In the genomic region with DNA sequence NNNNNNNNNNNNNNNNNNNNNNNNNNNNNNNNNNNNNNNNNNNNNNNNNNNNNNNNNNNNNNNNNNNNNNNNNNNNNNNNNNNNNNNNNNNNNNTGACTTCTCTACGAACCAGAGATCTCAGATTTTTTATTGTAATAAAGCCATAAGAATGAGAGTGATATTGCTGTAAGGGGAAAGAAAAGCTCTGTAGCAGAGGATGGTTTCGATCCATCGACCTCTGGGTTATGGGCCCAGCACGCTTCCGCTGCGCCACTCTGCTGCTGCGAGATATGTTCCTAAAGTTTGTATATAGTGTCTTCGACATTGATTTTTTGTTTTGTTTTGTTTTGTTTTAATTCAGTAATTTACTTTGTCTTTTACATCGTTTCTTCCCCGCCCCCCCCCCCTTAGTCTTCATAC, we compare ENCODE assay signal across 16 mouse cellular contexts. TPM values are rescaled to one million over a fixed set of nuclear protein-coding genes. Genes with fewer than 3 reads are reported as not detected.
DNase-seq lines count a peak whose midpoint lies in the region; ATAC-seq and TF ChIP-seq lines count a peak whose summit lies in the region.
"Had no signal": no experiment of that assay in that cellular context is flagged by ENCODE, and none has a peak within 500 bp of the region (broad histone marks: within the 10 kb centered on the region; RNA-seq: fewer than 3 reads in every experiment).

No protein-coding gene starts in this region.

- H3K36me3 ChIP-seq in heart, embryonic 11.5 days (ENCODE audit: control insufficient read depth, insufficient read depth, low read length), result no peaks in the 10 kb centered on the region
- no peaks in the 10 kb centered on the region for H3K36me3 ChIP-seq in midbrain, postnatal 0 days (ENCODE audit: insufficient read depth, low read length)
- no peaks in the 10 kb centered on the region for H3K36me3 ChIP-seq in midbrain, embryonic 15.5 days (replicated peaks)

- WGBS in heart, embryonic 11.5 days (ENCODE audit: insufficient replicate concordance), result 9% methylated on average over 10 of the region's 10 CpGs
- 22% methylated on average over 10 of the region's 10 CpGs for WGBS in midbrain, postnatal 0 days
- 15% methylated on average over 10 of the region's 10 CpGs for WGBS in midbrain, embryonic 15.5 days

- H3K4me3 ChIP-seq in heart, embryonic 11.5 days (ENCODE audit: low read depth, low read length), result peak overlapping the region; percentile 10
- H3K4me3 ChIP-seq in midbrain, postnatal 0 days (ENCODE audit: low read depth, low read length), result no peak overlapping the region
- no peak overlapping the region for H3K4me3 ChIP-seq in midbrain, embryonic 15.5 days

- no peaks in the 10 kb centered on the region; the same call in 1 of the 2 replicates for H3K4me1 ChIP-seq in heart, embryonic 11.5 days (ENCODE audit: control insufficient read depth, insufficient read depth, low read length)
- no peaks in the 10 kb centered on the region for H3K4me1 ChIP-seq in midbrain, postnatal 0 days (ENCODE audit: insufficient read depth, low read length)
- no peaks in the 10 kb centered on the region for H3K4me1 ChIP-seq in midbrain, embryonic 15.5 days

- no peaks in the 10 kb centered on the region for H3K27me3 ChIP-seq in heart, embryonic 11.5 days (ENCODE audit: control insufficient read depth, insufficient read depth, low read length)
- H3K27me3 ChIP-seq in midbrain, postnatal 0 days (ENCODE audit: insufficient read depth, low read length), result no peaks in the 10 kb centered on the region
- peaks cover 11% of the 10 kb centered on the region; the same call in 1 of the 2 replicates for H3K27me3 ChIP-seq in midbrain, embryonic 15.5 days (replicated peaks)

- H3K9ac ChIP-seq in heart, embryonic 11.5 days (ENCODE audit: low read depth, low read length), result no peak overlapping the region
- H3K9ac ChIP-seq in midbrain, postnatal 0 days (replicated peaks; ENCODE audit: low read length, poor library complexity, severe bottlenecking), result no peak overlapping the region
- no peak overlapping the region for H3K9ac ChIP-seq in midbrain, embryonic 15.5 days

- H3K9me3 ChIP-seq in heart, embryonic 11.5 days (replicated peaks; ENCODE audit: control insufficient read depth, low read length), result no peaks in the 10 kb centered on the region
- no peaks in the 10 kb centered on the region for H3K9me3 ChIP-seq in midbrain, postnatal 0 days (ENCODE audit: low read length)
- H3K9me3 ChIP-seq in midbrain, embryonic 15.5 days, result no peaks in the 10 kb centered on the region

- ATAC-seq in heart, embryonic 11.5 days (replicated peaks; ENCODE audit: insufficient number of reproducible peaks, low FRiP score, low TSS enrichment), result no peak; the same call in 1 of the 2 replicates
- 0 out of 2 replicates have a peak, but pooled peaks have one; percentile 49 for ATAC-seq in midbrain, postnatal 0 days (ENCODE audit: low FRiP score)
- ATAC-seq in midbrain, embryonic 15.5 days (replicated peaks), result no peak
- ATAC-seq: intestine, postnatal 0 days had no signal

- DNase-seq in heart, adult 9 months (ENCODE audit: low spot score in 2 of 2), result no peak
- no peak for DNase-seq in midbrain, postnatal 0 days (ENCODE audit: low spot score)
- peak; percentile 75 for DNase-seq in embryo, embryonic 9.5 days (ENCODE audit: extremely low spot score)
- DNase-seq in cerebellum, adult 9-10 months, result no peak
- DNase-seq in left cerebral cortex, adult 8-10 months (ENCODE audit: low spot score in 2 of 2), result no peak
- no peak for DNase-seq in gastrocnemius, postnatal 4 days (ENCODE audit: low spot score in 2 of 2)
- DNase-seq: adrenal gland, postnatal 36 days; heart, postnatal 36 days; lung, postnatal 14 days had no signal

- peak overlapping the region; percentile 41 for H3K4me2 ChIP-seq in heart, embryonic 11.5 days
- no peak overlapping the region for H3K4me2 ChIP-seq in midbrain, postnatal 0 days (ENCODE audit: low read depth, low read length, poor library complexity, severe bottlenecking)
- no peak overlapping the region for H3K4me2 ChIP-seq in midbrain, embryonic 15.5 days

- H3K27ac ChIP-seq in heart, embryonic 11.5 days (ENCODE audit: low read depth, low read length), result no peak overlapping the region
- H3K27ac ChIP-seq in midbrain, postnatal 0 days (ENCODE audit: low read depth, low read length), result no peak overlapping the region
- no peak overlapping the region for H3K27ac ChIP-seq in midbrain, embryonic 15.5 days

- no peak for TF ChIP-seq CTCF in midbrain, postnatal 0 days (IDR thresholded peaks at IDR 0.05)

RNA-seq across cellular contexts. Expression of a gene that starts 13.9 kb away (rescaled TPM):
- 6.7 and 7.6 TPM in 2 replicates for polyA plus RNA-seq in heart, embryonic 11.5 days (2014; fragmentation: Nextera tagmentation; extraction: Ambion mirVana)
- 8.1 and 9.8 TPM in 2 replicates for total RNA-seq in midbrain, postnatal 0 days (2014; rRNA removed)
- polyA plus RNA-seq in midbrain, postnatal 0 days (2015; fragmentation: Nextera tagmentation; extraction: Ambion mirVana), result 7.5 and 8.4 TPM in 2 replicates
- 14.0 TPM in 2 replicates for polyA plus RNA-seq in midbrain, embryonic 15.5 days (2015; fragmentation: Nextera tagmentation; extraction: Ambion mirVana)
- total RNA-seq in left cerebral cortex, adult 8-10 months (2022), result 1 to 10 TPM; 2.4 to 4.1 (median 3.3) TPM
- 1 to 10 TPM; 1.4 to 2.6 TPM for total RNA-seq in gastrocnemius, postnatal 4 days (2021)

RNA-seq across cellular contexts. Expression of a gene that starts 50.0 kb away (rescaled TPM):
- polyA plus RNA-seq in heart, embryonic 11.5 days (2014; fragmentation: Nextera tagmentation; extraction: Ambion mirVana), result not detected in 2 replicates
- total RNA-seq in midbrain, postnatal 0 days (2014; rRNA removed), result 0.05 and 0.90 TPM in 2 replicates
- not detected in 2 replicates for polyA plus RNA-seq in midbrain, postnatal 0 days (2015; fragmentation: Nextera tagmentation; extraction: Ambion mirVana)
- polyA plus RNA-seq in midbrain, embryonic 15.5 days (2015; fragmentation: Nextera tagmentation; extraction: Ambion mirVana), result not detected in 2 replicates
- total RNA-seq in left cerebral cortex, adult 8-10 months (2022), result not detected
- not detected for total RNA-seq in gastrocnemius, postnatal 4 days (2021)
- total RNA-seq: adrenal gland, postnatal 36 days; common myeloid progenitor, adult 5-6 weeks; granulocyte monocyte progenitor cell, adult 5-6 weeks; heart, postnatal 36 days had no signal
- polyA plus RNA-seq: intestine, postnatal 0 days; large intestine, adult 2 months; urinary bladder, adult 2 months had no signal
